Mouse (Mus musculus): ENCODE results near the gene Ppard. TPM values are rescaled to one million over a fixed set of nuclear protein-coding genes. Genes with fewer than 3 reads are reported as not detected.

Ppard gene
- total RNA-seq, 2 experiments from 2014 or later: 29.2 to 29.5 TPM

DNA sequence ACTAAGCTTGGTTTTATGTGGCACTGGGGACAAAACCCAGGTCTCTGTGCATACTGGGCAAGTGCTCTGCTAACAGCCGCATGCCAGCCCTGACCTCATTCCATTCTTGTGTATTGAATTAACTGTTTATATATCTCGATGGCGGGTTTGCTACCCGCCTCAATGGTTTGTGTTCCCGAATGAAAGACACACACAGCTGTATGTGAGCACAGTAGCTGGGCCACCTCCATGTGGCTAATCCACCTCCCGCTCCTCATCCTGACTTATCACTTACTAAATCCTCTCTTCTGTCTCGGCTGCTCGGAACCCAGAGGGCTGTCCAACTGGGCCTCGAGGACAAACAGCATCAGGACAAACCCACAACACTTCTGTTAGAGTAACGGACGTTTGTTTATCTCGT is 16.6 kb downstream of the Ppard start:
- intact Hi-C loops (cut with DNase I; ENCODE audit: low total_unique reads): no loop called here
- no peak for DNase-seq

DNA sequence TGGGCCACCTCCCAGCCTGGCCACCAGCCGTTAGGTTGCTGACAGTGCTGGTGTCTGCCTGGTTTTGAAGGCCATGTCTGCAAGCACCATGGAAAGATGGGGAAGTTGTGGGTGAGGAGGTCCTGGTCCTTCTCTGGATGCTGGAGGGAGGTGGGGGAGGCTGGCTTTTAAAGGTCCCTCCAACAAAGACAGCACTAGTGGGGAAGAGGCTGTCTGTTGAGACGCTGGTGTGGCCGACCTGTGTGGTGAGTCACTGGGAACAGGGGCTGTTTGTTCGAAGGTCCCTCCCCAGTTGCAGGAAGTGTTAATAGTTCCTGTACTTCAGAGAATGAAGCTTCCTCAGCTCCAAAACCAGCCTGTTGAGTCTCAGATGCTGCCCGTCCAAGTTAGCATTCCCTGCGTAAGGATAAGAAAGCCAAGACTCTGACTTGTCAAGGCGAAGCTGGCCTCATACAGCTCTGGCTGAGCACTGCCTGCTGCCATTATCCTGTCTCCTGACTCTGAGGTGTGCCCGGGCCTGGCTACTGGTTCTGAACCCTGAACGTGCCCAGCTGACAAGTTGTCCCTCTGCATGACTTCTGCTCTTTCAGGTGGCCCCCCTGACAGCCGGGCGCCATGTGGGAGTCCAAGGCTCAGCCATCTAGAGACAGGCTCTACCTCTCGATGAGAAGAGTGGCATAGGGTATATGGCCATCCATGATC is 19.2 kb downstream of the Ppard start:
- intact Hi-C loops (cut with DNase I; ENCODE audit: low total_unique reads): no loop called here
- no peak for DNase-seq

DNA sequence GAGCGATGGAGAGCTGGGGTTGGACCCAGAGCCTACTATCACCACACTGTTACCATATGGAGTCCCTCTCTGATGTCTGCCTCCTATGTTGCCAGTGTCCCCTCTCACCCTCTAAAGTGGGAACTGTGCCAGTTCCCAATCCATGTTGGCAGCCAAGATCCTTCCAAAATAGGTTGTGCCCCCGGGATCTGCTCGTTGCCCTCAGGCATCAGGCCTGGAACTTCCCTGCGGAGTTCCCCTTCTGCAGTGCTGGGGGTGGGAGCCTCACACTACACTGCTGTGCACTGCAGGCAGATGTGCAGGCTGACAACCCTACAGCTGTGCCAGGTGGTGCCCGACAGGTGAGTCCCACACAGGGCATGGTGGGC is 19.8 kb downstream of the Ppard start:
- DNase-seq: no peak
- intact Hi-C loops (cut with DNase I; ENCODE audit: low total_unique reads): no loop called here

DNA sequence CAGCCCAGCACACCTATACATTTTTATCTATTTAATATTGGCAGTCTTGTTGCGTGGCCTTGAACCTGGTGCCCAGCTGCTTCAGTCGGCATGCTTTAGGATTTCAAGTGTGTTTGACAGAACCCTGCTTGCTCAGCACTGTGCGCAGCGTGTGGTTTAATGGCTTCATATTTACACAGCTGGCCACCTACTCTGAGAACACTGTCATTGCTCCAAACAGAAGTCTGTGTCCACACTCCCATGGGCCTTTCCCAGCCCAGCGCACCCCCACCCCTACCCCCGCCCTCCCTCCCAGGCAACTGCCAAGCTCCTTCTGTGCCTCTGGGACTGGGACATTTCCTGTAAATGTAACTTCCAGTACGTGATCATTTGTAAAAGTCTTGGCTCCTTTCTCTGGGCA is 20.7 kb downstream of the Ppard start:
- intact Hi-C loops (cut with DNase I; ENCODE audit: low total_unique reads): no loop called here
- no peak for DNase-seq

DNA sequence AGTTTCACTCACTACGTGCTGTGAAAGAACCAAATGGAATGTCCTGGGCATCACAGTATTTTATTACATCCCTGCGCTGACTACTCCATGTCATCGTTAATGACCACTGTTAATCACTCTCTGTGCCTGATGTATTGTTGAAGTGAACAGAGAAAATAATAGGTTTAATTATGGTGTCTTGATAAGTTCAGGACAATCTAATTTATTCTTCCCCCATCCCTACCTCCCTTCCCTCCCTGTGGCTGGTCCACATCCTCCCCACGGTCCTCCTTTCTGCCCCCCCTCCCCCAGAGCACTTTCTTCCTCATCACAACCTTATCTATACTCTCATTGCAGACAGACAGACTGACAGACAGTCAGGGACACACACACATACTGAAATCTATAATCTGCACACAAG is 22.3 kb downstream of the Ppard start:
- intact Hi-C loops (cut with DNase I; ENCODE audit: low total_unique reads): no loop called here
- DNase-seq: no peak

DNA sequence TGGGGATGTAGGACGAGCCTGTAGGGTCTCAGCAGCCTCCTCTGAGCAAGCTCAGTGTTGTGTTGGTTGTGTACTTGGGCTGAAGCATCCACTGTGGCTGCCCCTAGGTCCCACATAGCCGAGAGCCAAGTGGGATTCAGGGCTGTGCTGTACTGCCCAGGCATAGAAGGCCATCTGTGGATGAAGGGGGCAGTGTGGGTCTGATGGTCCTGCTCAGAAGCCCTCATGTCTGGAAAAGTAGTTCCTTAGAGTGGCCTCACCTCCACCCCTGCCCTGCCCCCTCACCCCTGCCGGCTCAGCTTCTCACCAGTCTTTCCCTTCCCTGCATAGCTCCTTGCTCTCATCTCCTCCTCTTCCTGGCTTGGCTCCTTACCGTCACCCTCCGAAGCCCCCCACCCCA is 23.2 kb downstream of the Ppard start:
- intact Hi-C loops (cut with DNase I; ENCODE audit: low total_unique reads): no loop called here
- no peak for DNase-seq

DNA sequence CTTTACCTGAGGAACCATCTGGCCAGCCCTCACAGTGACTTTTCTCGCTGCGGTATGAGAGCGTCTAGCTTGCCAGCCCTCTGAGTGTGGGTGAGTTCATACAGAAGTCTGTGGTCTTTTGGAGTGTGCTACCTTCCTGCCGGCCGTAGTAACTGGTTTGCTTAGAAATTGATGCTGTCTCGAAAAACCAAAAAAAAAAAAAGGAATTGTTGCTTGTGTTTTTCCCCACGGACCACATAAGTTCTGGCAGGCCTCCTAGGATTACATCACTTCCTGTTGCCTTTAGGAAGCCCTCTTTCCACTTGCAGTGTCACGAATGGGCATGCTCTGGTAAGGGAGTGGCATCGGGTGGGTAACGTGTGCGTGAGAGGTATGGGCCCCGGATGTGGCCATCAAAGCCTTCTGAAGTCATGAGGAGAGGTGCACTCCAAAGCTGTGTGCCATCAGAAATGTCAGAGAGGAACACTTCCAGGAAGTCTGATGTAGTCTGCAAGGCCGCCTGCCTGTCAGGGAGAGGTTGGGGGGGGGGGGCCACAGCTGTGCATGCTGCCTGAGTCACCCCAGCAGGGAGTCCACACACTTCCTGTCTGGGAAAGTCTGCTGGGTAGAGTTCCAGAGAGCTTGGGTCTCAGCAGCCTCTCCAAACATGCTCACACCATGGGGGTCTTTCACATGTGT is 24.3 kb downstream of the Ppard start:
- intact Hi-C loops (cut with DNase I; ENCODE audit: low total_unique reads): no loop called here
- peak; percentile 64 for DNase-seq

DNA sequence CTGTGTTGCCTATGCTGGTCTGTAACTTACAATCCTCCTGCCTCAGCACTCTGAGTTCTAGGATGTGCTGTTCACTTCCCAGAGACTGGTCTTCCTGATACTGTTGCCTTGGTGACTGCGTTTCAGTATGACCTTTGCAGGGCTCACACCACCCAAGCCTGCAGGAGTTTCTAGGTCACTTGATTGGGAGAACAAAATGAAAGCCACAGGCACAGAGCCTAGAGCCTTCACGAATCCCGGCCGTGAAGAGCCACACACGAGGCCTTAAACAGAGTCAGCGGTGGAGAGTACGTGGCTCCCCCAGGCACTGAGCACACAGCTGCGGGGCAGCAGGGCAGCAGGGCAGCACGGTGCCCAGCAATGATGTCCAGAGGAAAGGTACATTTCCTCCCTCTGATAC is 25.8 kb downstream of the Ppard start:
- DNase-seq: no peak
- intact Hi-C loops (cut with DNase I; ENCODE audit: low total_unique reads): no loop called here

DNA sequence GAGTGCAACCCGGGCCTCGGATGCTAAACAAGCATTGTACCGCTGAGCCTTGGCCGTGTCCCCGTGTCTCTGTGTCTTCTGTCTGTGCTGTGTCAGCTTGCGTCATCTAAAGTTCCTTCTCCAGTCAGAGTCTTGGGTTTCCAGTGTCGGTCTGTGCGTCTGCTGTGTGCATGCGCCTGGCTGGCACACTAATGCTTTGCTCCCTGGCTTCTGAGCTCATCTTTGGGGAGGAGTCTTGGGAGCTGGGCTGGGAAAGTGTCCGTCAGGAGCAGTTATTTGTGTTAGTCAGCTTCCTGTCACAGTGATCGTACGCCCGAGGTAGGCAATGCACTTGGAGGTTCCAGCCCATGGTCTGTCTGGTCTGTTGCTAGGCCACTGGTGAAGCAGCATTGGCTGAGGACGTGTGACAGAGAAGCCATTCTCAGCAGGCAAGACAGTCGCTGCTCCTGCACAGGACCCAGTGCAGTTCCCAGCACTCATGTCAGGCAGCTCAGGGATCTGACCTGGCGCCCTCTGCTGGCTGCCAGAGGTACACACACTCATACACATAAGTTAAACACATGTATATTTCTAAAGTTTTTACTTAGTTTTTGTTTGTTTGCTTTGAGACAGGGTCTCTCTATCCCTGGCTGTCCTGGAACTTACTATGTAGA is 27.5 kb downstream of the Ppard start:
- intact Hi-C loops (cut with DNase I; ENCODE audit: low total_unique reads): no loop called here

DNA sequence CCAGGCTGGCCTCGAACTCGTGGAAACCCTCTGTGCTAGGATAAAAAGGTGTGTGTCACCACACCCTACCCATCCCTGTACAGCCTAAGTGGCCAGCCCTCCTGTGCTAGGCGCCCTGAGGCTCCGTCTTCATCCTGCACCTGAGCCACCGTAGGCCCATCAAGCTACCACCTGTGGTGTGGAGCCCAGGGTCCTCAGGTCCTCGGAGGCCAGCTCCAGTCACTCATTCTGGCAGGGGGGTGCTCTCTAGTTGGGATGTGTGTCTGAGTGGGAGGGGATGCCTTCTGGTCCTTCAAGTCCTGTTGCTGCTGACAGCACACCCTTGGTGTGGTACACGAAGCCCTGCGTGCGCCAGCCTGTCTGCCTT is 28.0 kb downstream of the Ppard start:
- intact Hi-C loops (cut with DNase I; ENCODE audit: low total_unique reads): no loop called here
- DNase-seq: no peak

More for the DNA sequence above, 27.5 kb downstream of the Ppard start:
- DNase-seq: no peak

DNA sequence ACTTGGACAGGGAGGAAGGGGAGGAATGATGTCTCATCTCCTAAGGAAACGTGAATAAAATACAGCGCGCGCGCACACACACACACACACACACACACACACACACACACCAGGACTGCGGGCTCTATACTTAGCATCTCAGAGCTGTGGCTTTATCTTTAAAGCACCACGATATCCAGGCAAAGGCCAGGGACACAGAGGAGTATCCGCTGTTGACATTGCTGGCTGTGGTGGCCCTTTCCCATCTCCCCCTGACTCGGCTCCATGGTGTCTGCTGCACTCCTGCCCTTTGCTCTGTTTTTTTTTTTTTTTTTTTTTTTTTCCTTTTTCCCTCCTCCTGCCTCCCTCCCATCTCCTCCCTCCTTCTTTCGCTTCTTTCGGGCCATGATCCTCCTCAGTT is 29.3 kb downstream of the Ppard start:
- intact Hi-C loops (cut with DNase I; ENCODE audit: low total_unique reads): no loop called here
- no peak for DNase-seq

DNA sequence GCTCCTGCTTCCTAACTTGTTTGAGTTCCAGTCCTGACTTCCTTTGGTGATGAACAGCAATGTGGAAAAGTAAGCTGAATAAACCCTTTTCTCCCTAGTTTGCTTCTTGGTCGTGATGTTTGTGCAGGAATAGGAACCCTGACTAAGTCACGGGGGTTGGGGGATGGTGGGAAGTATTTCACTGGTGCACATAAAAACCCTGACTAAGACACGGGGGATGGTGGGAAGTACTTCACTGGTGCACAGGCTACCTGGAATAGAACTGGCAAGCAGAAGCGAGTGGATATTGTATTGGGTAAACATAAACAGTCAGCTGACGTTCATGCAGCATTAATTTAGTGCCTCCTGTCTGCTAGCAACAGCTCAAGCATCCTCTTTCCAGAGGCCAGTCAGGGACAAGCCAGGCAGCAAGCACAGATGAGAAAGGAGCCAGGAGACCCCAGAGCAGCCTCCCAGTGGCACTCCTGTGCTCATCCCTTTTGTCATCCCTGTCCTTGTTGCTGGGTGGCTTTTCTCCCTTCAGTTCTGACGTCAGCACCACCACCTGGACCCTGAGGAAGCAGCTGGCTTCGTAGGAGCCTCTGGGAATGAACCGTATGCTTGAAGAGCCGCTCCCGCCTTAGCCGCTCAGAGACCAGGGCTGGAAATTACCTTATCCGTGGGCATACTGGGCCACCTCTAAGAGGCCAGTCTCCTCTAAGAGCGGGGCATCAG is 30.8 kb downstream of the Ppard start:
- intact Hi-C loops (cut with DNase I; ENCODE audit: low total_unique reads): no loop called here
- DNase-seq: no peak

DNA sequence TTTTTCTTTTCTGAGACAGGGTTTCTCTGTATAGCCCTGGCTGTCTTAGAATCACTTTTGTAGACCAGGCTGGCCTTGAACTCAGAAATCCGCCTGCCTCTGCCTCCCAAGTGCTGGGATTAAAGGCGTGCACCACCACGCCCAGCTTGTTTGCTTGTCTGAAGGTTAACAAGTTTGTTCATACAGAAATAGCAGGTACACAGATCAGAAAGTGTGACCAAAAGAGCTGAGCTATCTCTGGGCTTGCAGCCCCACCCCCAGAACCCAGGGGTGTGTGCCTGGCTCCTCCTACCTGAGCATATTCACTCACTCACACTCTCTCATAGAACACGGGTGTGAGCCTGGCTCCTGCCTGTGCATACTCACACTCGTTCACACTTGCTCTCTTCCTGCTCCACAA is 34.8 kb downstream of the Ppard start:
- intact Hi-C loops (cut with DNase I; ENCODE audit: low total_unique reads): loop anchor here (5.0 kb wide), 1 partner anchor 35 kb away; no protein-coding TSS in a partner anchor
- no peak for DNase-seq

DNA sequence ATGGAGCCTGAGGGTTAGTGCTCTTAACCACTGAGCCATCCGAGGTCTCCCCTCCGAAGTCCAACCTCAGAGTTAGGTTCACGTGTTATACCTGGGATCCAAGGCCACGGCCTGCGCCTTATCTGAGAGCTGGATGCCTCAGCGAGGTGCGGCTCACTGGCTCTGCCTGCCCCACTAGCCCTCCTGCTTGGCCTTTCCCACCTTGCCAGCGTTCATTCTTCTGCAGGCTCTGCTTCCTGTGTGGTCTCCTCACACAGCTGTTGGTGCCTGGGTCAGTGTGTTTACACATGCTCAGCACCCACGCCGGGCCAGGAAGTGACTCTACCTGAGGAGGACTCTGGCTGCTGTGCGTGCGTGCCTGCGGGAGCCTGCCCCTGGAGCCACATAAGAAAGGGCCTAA is 37.7 kb downstream of the Ppard start:
- intact Hi-C loops (cut with DNase I; ENCODE audit: low total_unique reads): no loop called here
- no peak for DNase-seq

DNA sequence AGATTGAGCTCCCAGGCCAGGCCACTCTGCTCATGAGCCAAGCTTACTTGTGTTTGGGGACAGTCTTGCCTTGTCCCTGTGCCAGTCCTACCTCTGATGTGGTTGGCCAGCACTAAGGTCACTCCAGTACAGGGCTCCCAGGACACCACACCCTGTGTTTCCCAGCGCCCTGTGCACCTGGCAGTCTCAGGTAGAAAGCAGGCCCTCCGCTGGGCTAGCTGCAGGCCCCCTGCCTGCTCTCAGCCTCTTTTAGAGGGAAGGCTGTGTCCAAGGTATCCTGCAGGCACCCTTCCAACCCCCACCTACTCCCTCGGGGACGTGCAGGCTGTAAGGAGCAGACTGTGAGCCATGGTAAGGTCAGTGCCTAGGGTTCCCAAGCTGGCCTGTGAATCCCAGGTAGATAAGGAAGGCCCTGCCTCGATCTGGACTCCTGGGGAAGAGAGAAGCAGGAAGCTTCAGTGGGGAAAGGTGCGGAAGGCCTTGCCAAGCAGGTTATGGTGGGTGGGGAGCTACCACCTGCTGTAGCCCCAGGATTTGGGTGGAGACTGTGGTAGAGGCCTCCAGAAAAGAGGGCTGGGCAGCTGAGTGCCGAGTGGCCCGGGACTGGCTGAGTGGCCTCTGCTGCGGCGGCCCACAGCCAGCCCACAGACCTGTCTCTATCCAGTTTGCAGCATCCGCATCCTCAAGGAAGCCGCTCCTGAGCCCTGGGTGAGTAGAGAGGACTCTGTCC is 39.2 kb downstream of the Ppard start:
- no peak for DNase-seq
- intact Hi-C loops (cut with DNase I; ENCODE audit: low total_unique reads): no loop called here

DNA sequence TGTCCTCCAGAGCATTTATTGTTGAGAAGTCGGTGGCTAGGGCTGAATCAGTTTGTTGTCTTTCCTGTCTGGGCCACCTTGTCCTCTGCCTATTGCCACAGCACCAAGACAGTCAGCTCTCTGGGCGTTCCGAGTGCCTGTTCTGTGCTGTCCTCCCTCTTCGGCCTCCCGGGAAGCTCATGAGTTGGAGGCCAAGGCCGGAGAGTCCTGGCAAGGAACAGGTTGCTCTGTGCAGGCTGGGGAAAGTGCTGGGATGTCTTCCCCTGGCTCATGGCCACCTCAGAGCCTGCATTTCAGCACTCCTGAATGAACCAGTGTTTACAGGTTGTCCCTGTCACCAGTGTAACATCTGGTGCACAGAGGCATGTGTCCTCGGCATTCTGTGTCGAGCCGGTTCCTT is 39.8 kb downstream of the Ppard start:
- no peak for DNase-seq
- intact Hi-C loops (cut with DNase I; ENCODE audit: low total_unique reads): no loop called here

DNA sequence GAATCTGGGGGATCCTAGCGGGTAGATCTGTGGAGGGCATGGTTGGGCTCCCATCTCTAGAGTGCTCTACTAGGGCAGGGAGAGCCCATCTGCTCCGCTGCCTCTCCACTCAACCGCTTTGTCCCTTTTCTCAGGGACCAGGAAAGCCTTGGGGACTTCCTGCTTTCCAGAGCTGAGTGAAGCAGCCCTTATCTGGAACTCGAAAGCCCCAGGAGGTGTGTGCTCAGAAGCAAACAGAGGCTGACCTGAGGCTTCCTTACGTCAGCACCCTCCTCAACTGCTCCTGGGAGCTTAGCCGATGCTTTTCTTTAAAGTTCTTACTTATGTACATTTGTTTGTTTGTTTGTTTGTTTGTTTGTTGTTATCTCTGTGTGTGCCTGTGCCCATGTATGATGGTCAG is 40.3 kb downstream of the Ppard start:
- DNase-seq: no peak
- intact Hi-C loops (cut with DNase I; ENCODE audit: low total_unique reads): no loop called here

DNA sequence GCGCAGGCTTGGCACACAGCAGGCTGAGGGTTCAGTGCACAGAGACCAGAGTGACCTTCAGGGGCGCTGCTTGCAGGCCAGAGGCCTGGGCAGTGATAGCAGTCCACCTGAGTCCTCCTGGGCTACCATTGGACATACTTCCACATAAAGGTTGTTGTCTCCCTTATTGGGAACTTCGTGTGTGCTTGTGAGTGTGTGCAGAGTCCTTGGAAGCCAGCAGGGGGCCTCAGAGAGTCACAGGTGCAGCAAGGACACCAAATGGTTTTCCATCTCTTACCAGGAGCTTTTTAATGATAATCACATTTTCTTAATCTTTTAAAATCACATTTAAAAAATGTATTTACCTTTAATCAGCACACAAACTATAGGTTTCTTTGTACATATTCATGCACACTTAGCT is 42.2 kb downstream of the Ppard start:
- no peak for DNase-seq
- intact Hi-C loops (cut with DNase I; ENCODE audit: low total_unique reads): no loop called here

DNA sequence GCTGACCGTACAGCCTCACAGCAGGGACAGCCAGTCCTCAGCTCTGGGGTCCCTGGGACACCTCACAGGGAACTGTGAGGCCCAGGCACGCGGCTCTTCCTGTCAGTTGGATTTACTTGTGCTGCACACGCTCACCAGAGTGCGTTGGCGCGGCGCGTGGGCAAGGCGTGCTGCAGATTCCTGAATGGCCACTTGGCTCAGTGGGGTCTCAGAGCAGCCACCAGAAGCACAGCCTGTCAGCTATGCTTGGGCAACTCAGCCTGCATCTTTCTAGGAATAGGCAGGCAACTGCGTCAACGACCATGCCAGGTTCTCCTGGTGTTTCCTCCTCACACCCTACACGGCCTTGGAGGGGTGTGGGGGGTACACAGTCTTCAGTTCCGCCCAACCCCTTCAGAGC is 44.7 kb downstream of the Ppard start:
- DNase-seq: no peak
- intact Hi-C loops (cut with DNase I; ENCODE audit: low total_unique reads): no loop called here

DNA sequence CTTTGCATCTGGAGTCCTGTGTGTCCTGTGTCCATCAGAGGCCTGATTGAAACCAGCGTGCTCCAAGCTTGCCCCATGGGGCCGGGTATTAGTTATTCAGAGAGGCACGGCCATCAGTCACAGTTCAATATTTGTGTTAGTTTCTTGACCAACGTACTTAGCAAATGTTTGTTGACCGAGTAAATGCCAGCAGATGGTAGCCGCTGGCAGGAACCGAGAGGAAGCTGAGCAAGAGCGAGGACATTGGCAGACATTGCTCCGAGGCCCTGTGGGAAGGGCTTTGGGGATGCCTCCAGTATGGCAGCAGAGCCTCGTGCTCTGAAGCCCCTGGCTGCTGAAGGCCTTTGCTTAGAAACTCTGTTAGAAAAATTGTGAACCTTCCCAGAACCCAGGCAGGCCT is 45.2 kb downstream of the Ppard start:
- intact Hi-C loops (cut with DNase I; ENCODE audit: low total_unique reads): no loop called here
- no peak for DNase-seq

All from gastrocnemius, postnatal 14 days (tissue).